ENCODE assay signal across 8 mouse cellular contexts in genomic region chr14:17402751-17403479, GRCm38 (mm10).
DNase-seq lines count a peak whose midpoint lies in the region; ATAC-seq and TF ChIP-seq lines count a peak whose summit lies in the region.

No protein-coding gene starts in this region.

- H3K4me3 ChIP-seq in forebrain, embryonic 16.5 days (replicated peaks; ENCODE audit: low read length), result no peak overlapping the region
- H3K4me3 ChIP-seq in kidney, adult 2 months (ENCODE audit: insufficient read depth, low read depth, low read length), result no peak overlapping the region
- H3K4me3 ChIP-seq in limb, embryonic 15.5 days, result no peak overlapping the region
- no peak overlapping the region for H3K4me3 ChIP-seq in neural tube, embryonic 11.5 days (ENCODE audit: low read depth, low read length)

- H3K27ac ChIP-seq in forebrain, embryonic 16.5 days (ENCODE audit: low read length), result no peak overlapping the region
- no peak overlapping the region for H3K27ac ChIP-seq in kidney, adult 2 months (ENCODE audit: insufficient read depth, low read depth, low read length)
- H3K27ac ChIP-seq in limb, embryonic 15.5 days, result no peak overlapping the region
- no peak overlapping the region for H3K27ac ChIP-seq in neural tube, embryonic 11.5 days (ENCODE audit: low read depth, low read length)

- no peaks in the 10 kb centered on the region for H3K27me3 ChIP-seq in forebrain, embryonic 16.5 days (replicated peaks; ENCODE audit: control insufficient read depth, insufficient read depth, low read length)
- H3K27me3 ChIP-seq in kidney, adult 2 months (replicated peaks; ENCODE audit: control insufficient read depth, insufficient read depth, low read length), result no peaks in the 10 kb centered on the region
- no peaks in the 10 kb centered on the region for H3K27me3 ChIP-seq in limb, embryonic 15.5 days
- H3K27me3 ChIP-seq in neural tube, embryonic 11.5 days (ENCODE audit: control insufficient read depth, insufficient read depth, low read length), result no peaks in the 10 kb centered on the region

- TF ChIP-seq CTCF in kidney, adult 2 months (conservative IDR thresholded peaks at IDR 0.05; ENCODE audit: insufficient read depth, insufficient read length, low read depth, low read length), result peak; percentile 74

- WGBS in forebrain, embryonic 16.5 days, result 34% methylated on average over 7 of the region's 7 CpGs
- 27% methylated on average over 7 of the region's 7 CpGs for WGBS in kidney, adult 2 months
- WGBS in limb, embryonic 15.5 days, result 24% methylated on average over 7 of the region's 7 CpGs
- WGBS in neural tube, embryonic 11.5 days, result 45% methylated on average over 7 of the region's 7 CpGs

- H3K9ac ChIP-seq in forebrain, embryonic 16.5 days (replicated peaks; ENCODE audit: low read depth, low read length), result no peak overlapping the region
- no peak overlapping the region for H3K9ac ChIP-seq in limb, embryonic 15.5 days
- H3K9ac ChIP-seq in neural tube, embryonic 11.5 days (ENCODE audit: low read length), result no peak overlapping the region

- no peak for TF ChIP-seq POLR2A in kidney, adult 2 months (IDR thresholded peaks at IDR 0.05; ENCODE audit: low read depth, low read length)

- H3K36me3 ChIP-seq in forebrain, embryonic 16.5 days (ENCODE audit: control insufficient read depth, insufficient read depth), result no peaks in the 10 kb centered on the region
- no peaks in the 10 kb centered on the region for H3K36me3 ChIP-seq in kidney, adult 2 months (ENCODE audit: control insufficient read depth, insufficient read depth, low read length)
- no peaks in the 10 kb centered on the region for H3K36me3 ChIP-seq in limb, embryonic 15.5 days
- no peaks in the 10 kb centered on the region for H3K36me3 ChIP-seq in neural tube, embryonic 11.5 days (ENCODE audit: control insufficient read depth, insufficient read depth, low read length)

- DNase-seq in urinary bladder, postnatal 14 days (ENCODE audit: low spot score), result peak; percentile 32
- DNase-seq in urinary bladder, postnatal 36 days (ENCODE audit: low spot score in 2 of 2), result no peak
- DNase-seq in cerebellum, adult 11 months, result peak; percentile 2
- peak; percentile 31 for DNase-seq in kidney, adult 2 months
- DNase-seq in neural tube, embryonic 11.5 days (ENCODE audit: low spot score), result peak; percentile 59

- H3K9me3 ChIP-seq in forebrain, embryonic 16.5 days (ENCODE audit: control insufficient read depth, low read length), result no peaks in the 10 kb centered on the region
- H3K9me3 ChIP-seq in limb, embryonic 15.5 days, result no peaks in the 10 kb centered on the region
- H3K9me3 ChIP-seq in neural tube, embryonic 11.5 days (ENCODE audit: control insufficient read depth, low read length), result no peaks in the 10 kb centered on the region

- H3K4me2 ChIP-seq in forebrain, embryonic 16.5 days (ENCODE audit: low read length), result no peak overlapping the region
- H3K4me2 ChIP-seq in limb, embryonic 15.5 days, result 0 out of 2 replicates have a peak overlapping the region, but pooled peaks have one; percentile 22
- no peak overlapping the region for H3K4me2 ChIP-seq in neural tube, embryonic 11.5 days (ENCODE audit: low read depth)

- H3K4me1 ChIP-seq in forebrain, embryonic 16.5 days (replicated peaks; ENCODE audit: control insufficient read depth, insufficient read depth, low read length), result no peaks in the 10 kb centered on the region; the same call in 1 of the 2 replicates
- H3K4me1 ChIP-seq in kidney, adult 2 months (ENCODE audit: control insufficient read depth, insufficient read depth, low read length), result 0 out of 2 replicates have a peak, but pooled peaks cover 2% of the 10 kb centered on the region
- H3K4me1 ChIP-seq in limb, embryonic 15.5 days, result peaks cover 8% of the 10 kb centered on the region
- no peaks in the 10 kb centered on the region for H3K4me1 ChIP-seq in neural tube, embryonic 11.5 days (ENCODE audit: control insufficient read depth, insufficient read depth, low read length)

- peak; percentile 88 for ATAC-seq in forebrain, embryonic 16.5 days
- ATAC-seq in limb, embryonic 15.5 days (ENCODE audit: insufficient number of reproducible peaks, low FRiP score, low TSS enrichment, low read depth), result peak; percentile 40; the same call in 1 of the 2 replicates
- ATAC-seq in neural tube, embryonic 11.5 days (ENCODE audit: insufficient read depth, low FRiP score, low TSS enrichment), result peak; percentile 77; the same call in 1 of the 2 replicates
- ATAC-seq in erythroid progenitor cell, adult 5-6 weeks (replicated peaks; ENCODE audit: low FRiP score, poor library complexity, severe bottlenecking), result no peak

Comparison
In these comparisons a context has a peak if more than half of its experiments do, and no peak if none do; other contexts are left out.
1. DNase-seq: peak in urinary bladder, postnatal 14 days (single experiment), cerebellum, adult 11 months (single experiment), kidney, adult 2 months (single experiment) and neural tube, embryonic 11.5 days (single experiment); none in urinary bladder, postnatal 36 days (0 of 2).